Mouse (Mus musculus): ENCODE measurements around the gene Tepp. TPM values are rescaled to one million over a fixed set of nuclear protein-coding genes. Genes with fewer than 3 reads are reported as not detected.

Gene Tepp
- polyA plus RNA-seq, 1 experiment from 2014 or later: not detected

DNA sequence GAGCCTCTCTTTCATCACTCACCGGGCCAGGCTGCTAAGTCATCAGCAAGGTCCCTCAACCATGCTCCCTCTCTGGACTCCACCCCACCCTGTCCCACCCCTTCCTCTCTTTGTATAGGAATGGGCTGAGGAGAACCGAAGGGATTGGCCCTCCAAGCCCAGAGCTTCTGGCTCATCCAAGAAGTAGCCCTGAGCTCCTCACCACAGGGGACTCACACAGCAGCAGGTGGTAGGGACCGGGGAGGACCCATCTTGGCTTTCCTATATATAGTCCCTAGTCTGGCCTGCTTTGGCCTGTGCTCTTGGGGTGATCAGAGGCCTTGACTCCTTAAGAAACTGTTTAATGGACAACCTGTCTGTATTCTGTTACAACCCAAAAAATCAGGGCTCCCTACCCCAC is 64.1 kb downstream of the Tepp start:
- 59% methylated on average over 3 of the region's 3 CpGs for WGBS (ENCODE audit: insufficient replicate concordance)
- H3K36me3 ChIP-seq: no peaks in the 10 kb centered on the region
- no peak overlapping the region for H3K9ac ChIP-seq
- H3K4me1 ChIP-seq: peaks cover 17% of the 10 kb centered on the region
- peaks cover 17% of the 10 kb centered on the region for H3K27me3 ChIP-seq (replicated peaks)
- no peaks in the 10 kb centered on the region for H3K9me3 ChIP-seq (replicated peaks)
- H3K4me2 ChIP-seq: no peak overlapping the region
- no peak overlapping the region for H3K4me3 ChIP-seq
- no peak for ATAC-seq
- no peak overlapping the region for H3K27ac ChIP-seq

DNA sequence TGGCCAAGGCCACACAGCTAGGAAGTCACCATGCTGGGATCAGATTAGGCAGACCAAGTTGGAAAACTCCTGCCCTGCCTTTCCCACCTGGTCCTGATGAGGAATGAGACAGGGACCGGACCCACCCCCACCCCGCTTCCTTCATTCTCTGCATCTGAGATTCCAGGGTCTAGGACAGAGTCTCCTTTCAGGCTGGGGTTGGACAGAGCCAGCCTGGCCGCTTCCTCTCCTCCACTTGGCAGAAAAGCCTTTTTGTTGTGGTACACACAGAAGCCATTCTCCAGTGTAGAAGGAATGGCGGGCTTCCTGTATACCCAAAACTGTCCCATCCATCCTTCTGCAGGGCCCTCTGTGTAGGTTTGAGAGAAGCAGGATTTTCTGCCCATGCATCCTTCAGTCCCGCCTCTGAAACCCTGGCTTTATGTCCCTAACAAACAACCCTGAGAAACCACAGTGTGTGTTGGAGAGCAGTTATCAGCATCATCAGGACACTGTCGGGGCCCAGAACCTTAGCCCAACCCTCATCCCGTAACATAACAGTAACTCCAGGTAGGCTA is 65.1 kb downstream of the Tepp start:
- no peak overlapping the region for H3K4me2 ChIP-seq
- no peaks in the 10 kb centered on the region for H3K9me3 ChIP-seq (replicated peaks)
- H3K27me3 ChIP-seq (replicated peaks): peaks cover 17% of the 10 kb centered on the region
- H3K4me1 ChIP-seq: peaks cover 10% of the 10 kb centered on the region
- no peak overlapping the region for H3K27ac ChIP-seq
- no peak overlapping the region for H3K9ac ChIP-seq
- ATAC-seq: no peak
- 60% methylated on average over 7 of the region's 7 CpGs for WGBS (ENCODE audit: insufficient replicate concordance)
- H3K36me3 ChIP-seq: no peaks in the 10 kb centered on the region
- no peak overlapping the region for H3K4me3 ChIP-seq

Other genes starting within 250 kb of the Tepp start
- gene Katnb1, start 229.4 kb upstream of the Tepp start, polyA plus RNA-seq (2016; fragmentation: Nextera tagmentation; extraction: Ambion mirVana): 17.8 and 18.5 TPM in 2 replicates
- gene Kifc3, start 107.8 kb upstream of the Tepp start, polyA plus RNA-seq (2016; fragmentation: Nextera tagmentation; extraction: Ambion mirVana): 6.2 and 8.8 TPM in 2 replicates
- gene Cngb1, start 4.0 kb upstream of the Tepp start, polyA plus RNA-seq (2016; fragmentation: Nextera tagmentation; extraction: Ambion mirVana): not detected in 2 replicates
- gene Zfp319, start 21.4 kb downstream of the Tepp start, polyA plus RNA-seq (2016; fragmentation: Nextera tagmentation; extraction: Ambion mirVana): 2.2 and 2.3 TPM in 2 replicates
- 15.4 and 15.9 TPM in 2 replicates for gene Usb1, start 21.7 kb downstream of the Tepp start, polyA plus RNA-seq (2016; fragmentation: Nextera tagmentation; extraction: Ambion mirVana)
- 2.9 TPM in 2 replicates for gene Mmp15, start 41.7 kb downstream of the Tepp start, polyA plus RNA-seq (2016; fragmentation: Nextera tagmentation; extraction: Ambion mirVana)
- 44.2 and 45.9 TPM in 2 replicates for gene Cfap20, start 124.3 kb downstream of the Tepp start, polyA plus RNA-seq (2016; fragmentation: Nextera tagmentation; extraction: Ambion mirVana)
- gene Csnk2a2, start 179.5 kb downstream of the Tepp start, polyA plus RNA-seq (2016; fragmentation: Nextera tagmentation; extraction: Ambion mirVana): 7.2 and 7.3 TPM in 2 replicates
- gene Ccdc113, start 223.5 kb downstream of the Tepp start, polyA plus RNA-seq (2016; fragmentation: Nextera tagmentation; extraction: Ambion mirVana): not detected in 2 replicates